Mouse (Mus musculus) liver, embryonic 13.5 days (tissue): ENCODE results near the gene Fbxo17. TPM values are rescaled to one million over a fixed set of nuclear protein-coding genes. Genes with fewer than 3 reads are reported as not detected.

Source experiments
- ATAC-seq: fragments of 200-750 bp; cut with Nextera tagmentation; 2 replicates; pipeline ENCODE4 v1.8.0; 2017; ENCODE audit warnings: low read depth, mild to moderate bottlenecking, moderate number of reproducible peaks, moderate library complexity
- DNase-seq: peaks from one replicate; pipeline ENCODE4 v3.0.0; 2022
- H3K27ac ChIP-seq: fragments of 300-500 bp; sonication (generic); 2 replicates; pipeline ENCODE4 v1.5.1; 2015; ENCODE audit warnings: moderate library complexity, mild to moderate bottlenecking, inconsistent platforms
- H3K27me3 ChIP-seq: fragments of 300-500 bp; sonication (generic); 2 replicates; pipeline ENCODE4 v1.6.1; 2015; ENCODE audit warnings: mild to moderate bottlenecking, inconsistent platforms
- H3K36me3 ChIP-seq: fragments of 300-500 bp; sonication (generic); 2 replicates; pipeline ENCODE4 v1.6.1; 2015; ENCODE audit warnings: mild to moderate bottlenecking, inconsistent platforms
- H3K4me1 ChIP-seq: fragments of 300-500 bp; sonication (generic); replicated peaks from 2 replicates; pipeline ENCODE4 v1.6.1; 2015; ENCODE audit warnings: inconsistent platforms
- H3K4me2 ChIP-seq: fragments of 300-500 bp; sonication (generic); 2 replicates; pipeline ENCODE4 v1.6.1; 2015; ENCODE audit warnings: inconsistent platforms, mild to moderate bottlenecking, moderate library complexity
- H3K4me3 ChIP-seq: fragments of 300-500 bp; sonication (generic); replicated peaks from 2 replicates; pipeline ENCODE4 v1.5.1; 2015; ENCODE audit warnings: mild to moderate bottlenecking, inconsistent platforms
- H3K9ac ChIP-seq: fragments of 300-500 bp; sonication (generic); 2 replicates; pipeline ENCODE4 v1.6.1; 2015; ENCODE audit warnings: mild to moderate bottlenecking, inconsistent platforms
- H3K9me3 ChIP-seq: fragments of 300-500 bp; sonication (generic); replicated peaks from 2 replicates; pipeline ENCODE4 v1.6.1; 2016; ENCODE audit warnings: inconsistent platforms
- WGBS: fragments of 180-500 bp; shearing (Covaris S2); methylation state at CpG from one replicate; pipeline ENCODE4 v1.1.7; 2015; ENCODE audit not compliant: insufficient replicate concordance; 5-methylcytosine and 5-hydroxymethylcytosine counted together
- polyA plus RNA-seq: library from polyadenylated mRNA; unstranded; fragments of >200 nt; fragmentation: Nextera tagmentation; extraction: Ambion mirVana; gene quantifications from 2 replicates; pipeline ENCODE4 v1.2.1, GENCODE M21; 2015

Fbxo17 gene
- polyA plus RNA-seq, 1 experiment from 2014 or later, result 1.8 TPM

DNA sequence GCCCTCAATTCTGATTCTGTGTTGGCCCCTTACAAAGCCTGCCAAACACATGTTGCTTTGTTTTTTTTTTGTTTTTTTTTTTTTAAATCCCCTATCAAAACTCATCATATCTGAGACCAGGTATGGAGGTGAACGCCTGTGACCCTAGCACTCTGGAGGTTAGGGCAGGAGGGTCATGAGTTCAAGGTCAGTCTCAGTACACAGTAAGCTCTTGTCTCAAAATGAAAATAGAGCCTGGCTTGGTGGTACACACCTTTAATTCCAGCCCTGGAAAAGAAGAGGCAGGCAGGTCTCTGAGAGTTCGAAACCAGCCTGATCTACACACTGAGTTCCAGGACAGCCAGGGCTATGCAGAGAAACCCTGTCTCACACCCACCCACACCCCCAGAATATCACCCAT is 3.0 kb downstream of the Fbxo17 start:
- WGBS, result 58% methylated on average over 2 of the region's 2 CpGs
- peaks cover 8% of the 10 kb centered on the region; the same call in 1 of the 2 replicates for H3K4me1 ChIP-seq

GRCm38 (mm10) chr7:28720753-28721537 is 4.3 kb downstream of the Fbxo17 start:
- no peak overlapping the region for H3K27ac ChIP-seq
- no peak overlapping the region for H3K4me3 ChIP-seq
- 63% methylated on average over 3 of the region's 3 CpGs for WGBS
- H3K9me3 ChIP-seq, result no peaks in the 10 kb centered on the region
- H3K9ac ChIP-seq, result no peak overlapping the region
- no peak overlapping the region for H3K4me2 ChIP-seq
- DNase-seq (no peak), ATAC-seq (no peak)
- H3K27me3 ChIP-seq, result peaks cover 10% of the 10 kb centered on the region; the same call in 1 of the 2 replicates
- H3K4me1 ChIP-seq, result peaks cover 8% of the 10 kb centered on the region; the same call in 1 of the 2 replicates
- no peaks in the 10 kb centered on the region for H3K36me3 ChIP-seq

More for the DNA sequence above, 3.0 kb downstream of the Fbxo17 start:
- no peaks in the 10 kb centered on the region for H3K36me3 ChIP-seq
- no peak for DNase-seq
- no peaks in the 10 kb centered on the region for H3K9me3 ChIP-seq
- no peak overlapping the region for H3K4me3 ChIP-seq
- ATAC-seq, result no peak
- no peak overlapping the region for H3K4me2 ChIP-seq
- H3K27ac ChIP-seq, result no peak overlapping the region
- H3K9ac ChIP-seq, result no peak overlapping the region
- peaks cover 13% of the 10 kb centered on the region; the same call in 1 of the 2 replicates for H3K27me3 ChIP-seq

- H3K27ac ChIP-seq, result no peak overlapping the region
- no peak overlapping the region for H3K4me2 ChIP-seq
- no peak overlapping the region for H3K4me3 ChIP-seq
- no peaks in the 10 kb centered on the region for H3K36me3 ChIP-seq
- DNase-seq (no peak), ATAC-seq (no peak)
- H3K9ac ChIP-seq, result no peak overlapping the region
- 80% methylated on average over 7 of the region's 7 CpGs for WGBS
- 0 out of 2 replicates have a peak, but pooled peaks cover 3% of the 10 kb centered on the region for H3K27me3 ChIP-seq
- no peaks in the 10 kb centered on the region for H3K9me3 ChIP-seq
- 0 out of 2 replicates have a peak, but pooled peaks cover 4% of the 10 kb centered on the region for H3K4me1 ChIP-seq
These were observed 5.5 kb downstream of the Fbxo17 start for GRCm38 (mm10) chr7:28722079-28722478.

GRCm38 (mm10) chr7:28724613-28725012 is 8.0 kb downstream of the Fbxo17 start:
- no peak for ATAC-seq
- Histone ChIP-seq H3K27me3 (no peaks in the 10 kb centered on the region), H3K9me3 (no peaks in the 10 kb centered on the region), H3K4me2 (no peak overlapping the region), H3K9ac (no peak overlapping the region), H3K36me3 (no peaks in the 10 kb centered on the region), H3K27ac (no peak overlapping the region), H3K4me1 (no peaks in the 10 kb centered on the region), H3K4me3 (no peak overlapping the region)
- DNase-seq, result no peak
- 73% methylated on average over 2 of the region's 2 CpGs for WGBS

DNA sequence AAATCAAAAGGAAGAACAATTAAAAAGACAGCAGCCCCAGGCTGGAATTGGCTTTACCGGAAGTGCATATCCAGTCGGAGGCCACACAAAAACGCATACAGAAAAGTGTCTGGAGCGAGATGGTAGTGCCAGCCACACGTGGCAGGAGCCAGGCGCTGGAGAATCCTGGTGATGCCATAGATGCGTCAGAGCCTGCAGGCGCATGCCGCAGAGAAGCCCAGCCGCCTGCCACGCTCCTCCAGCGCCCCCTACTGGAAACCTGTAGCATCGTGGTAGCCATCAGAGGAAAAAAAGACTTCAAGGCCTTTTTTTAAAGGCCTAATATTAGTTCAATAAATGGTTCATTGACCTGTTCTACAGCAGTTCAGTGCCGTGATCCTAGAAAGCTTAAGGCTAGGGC is 10.0 kb downstream of the Fbxo17 start:
- Histone ChIP-seq H3K4me3 (no peak overlapping the region), H3K27ac (no peak overlapping the region), H3K27me3 (peaks cover 1% of the 10 kb centered on the region), H3K9me3 (0 out of 2 replicates have a peak, but pooled peaks cover 4% of the 10 kb centered on the region), H3K4me1 (no peaks in the 10 kb centered on the region), H3K4me2 (no peak overlapping the region), H3K9ac (no peak overlapping the region), H3K36me3 (no peaks in the 10 kb centered on the region)
- ATAC-seq (no peak), DNase-seq (peak; percentile 32)
- 9% methylated on average over 14 of the region's 14 CpGs for WGBS

GRCm38 (mm10) chr7:28727649-28728340 is 11.2 kb downstream of the Fbxo17 start:
- DNase-seq (no peak), ATAC-seq (no peak)
- no peak overlapping the region for H3K27ac ChIP-seq
- 0 out of 2 replicates have a peak, but pooled peaks cover 4% of the 10 kb centered on the region for H3K9me3 ChIP-seq
- WGBS, result 56% methylated on average over 10 of the region's 10 CpGs
- no peaks in the 10 kb centered on the region for H3K36me3 ChIP-seq
- H3K4me1 ChIP-seq, result peaks cover 10% of the 10 kb centered on the region
- H3K4me2 ChIP-seq, result no peak overlapping the region
- H3K9ac ChIP-seq, result no peak overlapping the region
- peaks cover 12% of the 10 kb centered on the region for H3K27me3 ChIP-seq
- H3K4me3 ChIP-seq, result no peak overlapping the region

DNA sequence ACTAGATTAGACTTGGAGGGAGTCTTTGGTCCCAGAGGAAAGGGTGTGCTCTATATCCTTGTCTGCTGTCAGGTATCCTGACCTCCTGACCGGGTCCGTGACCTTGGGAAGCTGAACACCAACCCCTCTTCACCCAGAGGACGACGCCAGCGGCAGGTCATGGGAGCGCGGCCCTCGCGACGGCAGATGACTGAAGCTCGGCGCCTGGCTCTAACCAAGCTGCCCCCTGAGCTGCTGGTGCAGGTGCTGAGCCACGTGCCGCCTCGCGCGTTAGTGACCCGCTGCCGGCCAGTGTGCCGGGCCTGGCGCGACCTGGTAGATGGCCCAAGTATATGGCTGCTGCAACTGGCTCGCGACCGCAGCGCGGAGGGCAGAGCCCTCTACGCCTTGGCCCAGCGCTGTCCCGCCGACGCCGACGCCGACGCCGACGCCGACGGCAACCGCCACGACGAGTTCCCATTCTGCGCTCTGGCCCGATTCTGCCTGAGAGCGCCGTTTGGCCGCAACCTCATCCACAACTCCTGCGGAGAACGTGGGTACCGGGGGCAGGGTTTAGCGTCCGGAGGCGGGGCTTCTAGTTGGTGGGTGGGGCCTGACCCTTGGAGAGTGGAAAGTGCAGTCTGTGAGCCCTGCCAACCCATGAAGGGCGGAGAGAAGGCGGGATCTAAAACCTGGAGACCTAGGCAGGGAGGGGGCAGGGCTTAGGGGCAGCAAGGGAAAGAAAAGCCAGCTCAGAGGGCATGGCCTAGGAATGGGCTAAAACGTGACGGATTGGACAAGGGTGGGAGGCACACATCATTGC is 15.9 kb downstream of the Fbxo17 start:
- Histone ChIP-seq H3K4me3 (peak overlapping the region; percentile 59), H3K27ac (no peak overlapping the region), H3K9me3 (0 out of 2 replicates have a peak, but pooled peaks cover 4% of the 10 kb centered on the region), H3K9ac (peak overlapping the region; percentile 51), H3K36me3 (peaks cover under 1% of the 10 kb centered on the region; the same call in 1 of the 2 replicates), H3K4me2 (peak overlapping the region; percentile 85), H3K27me3 (peaks cover 12% of the 10 kb centered on the region), H3K4me1 (peaks cover 19% of the 10 kb centered on the region)
- ATAC-seq, result peak; percentile 91
- peak; percentile 84 for DNase-seq
- 5% methylated on average over 58 of the region's 58 CpGs for WGBS

DNA sequence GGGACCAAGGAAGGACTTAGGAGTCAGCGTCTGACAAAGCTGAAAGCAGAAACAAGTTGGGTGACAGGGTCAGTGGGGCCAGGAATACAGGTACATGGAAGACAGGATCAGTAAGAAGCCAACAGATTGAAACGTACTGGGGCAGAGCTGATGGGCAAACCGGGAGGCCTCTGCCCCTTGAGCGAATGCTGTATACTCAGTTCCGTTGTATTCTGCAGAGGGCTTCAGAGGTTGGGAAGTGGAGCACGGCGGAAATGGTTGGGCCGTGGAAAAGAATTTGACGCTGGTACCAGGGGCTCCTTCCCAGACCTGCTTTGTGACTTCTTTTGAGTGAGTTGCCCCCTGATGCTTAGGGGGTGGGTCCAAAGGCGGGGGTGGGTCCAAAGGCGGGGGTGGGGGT is 16.6 kb downstream of the Fbxo17 start:
- H3K4me3 ChIP-seq, result peak overlapping the region; percentile 59
- peak overlapping the region; percentile 51; the same call in 1 of the 2 replicates for H3K9ac ChIP-seq
- 0 out of 2 replicates have a peak, but pooled peaks cover 4% of the 10 kb centered on the region for H3K9me3 ChIP-seq
- DNase-seq, result no peak
- 18% methylated on average over 11 of the region's 11 CpGs for WGBS
- ATAC-seq, result 0 out of 2 replicates have a peak, but pooled peaks have one; percentile 1
- peak overlapping the region; percentile 85 for H3K4me2 ChIP-seq
- peaks cover 19% of the 10 kb centered on the region for H3K4me1 ChIP-seq
- no peak overlapping the region for H3K27ac ChIP-seq
- H3K27me3 ChIP-seq, result peaks cover 12% of the 10 kb centered on the region
- peaks cover 7% of the 10 kb centered on the region for H3K36me3 ChIP-seq

DNA sequence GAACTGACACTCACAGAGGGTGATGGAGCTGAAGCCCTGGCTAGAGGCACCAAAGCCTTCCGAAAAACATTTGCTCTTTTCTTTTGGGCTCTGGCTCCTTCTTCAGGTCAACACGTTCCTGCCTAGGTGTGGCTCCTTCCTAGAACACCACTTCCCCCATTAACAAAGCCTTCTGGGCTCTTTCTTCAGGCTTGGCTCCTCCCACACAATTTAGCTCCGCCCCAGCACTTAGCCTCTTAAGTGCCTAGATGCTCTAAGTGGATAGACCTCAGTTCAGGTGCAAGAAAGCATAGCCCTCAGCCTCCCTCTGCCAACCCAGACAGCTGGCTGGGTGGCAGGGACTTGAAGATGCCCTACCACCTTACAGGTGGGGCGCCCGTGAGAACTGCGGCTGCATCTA is 19.1 kb downstream of the Fbxo17 start:
- no peak overlapping the region for H3K4me3 ChIP-seq
- ATAC-seq (no peak), DNase-seq (no peak)
- WGBS, result 71% methylated on average over 6 of the region's 6 CpGs
- H3K9me3 ChIP-seq, result 0 out of 2 replicates have a peak, but pooled peaks cover 4% of the 10 kb centered on the region
- no peak overlapping the region for H3K9ac ChIP-seq
- peaks cover 29% of the 10 kb centered on the region for H3K36me3 ChIP-seq
- peaks cover 12% of the 10 kb centered on the region for H3K27me3 ChIP-seq
- peaks cover 29% of the 10 kb centered on the region for H3K4me1 ChIP-seq
- H3K27ac ChIP-seq, result no peak overlapping the region
- no peak overlapping the region for H3K4me2 ChIP-seq

DNA sequence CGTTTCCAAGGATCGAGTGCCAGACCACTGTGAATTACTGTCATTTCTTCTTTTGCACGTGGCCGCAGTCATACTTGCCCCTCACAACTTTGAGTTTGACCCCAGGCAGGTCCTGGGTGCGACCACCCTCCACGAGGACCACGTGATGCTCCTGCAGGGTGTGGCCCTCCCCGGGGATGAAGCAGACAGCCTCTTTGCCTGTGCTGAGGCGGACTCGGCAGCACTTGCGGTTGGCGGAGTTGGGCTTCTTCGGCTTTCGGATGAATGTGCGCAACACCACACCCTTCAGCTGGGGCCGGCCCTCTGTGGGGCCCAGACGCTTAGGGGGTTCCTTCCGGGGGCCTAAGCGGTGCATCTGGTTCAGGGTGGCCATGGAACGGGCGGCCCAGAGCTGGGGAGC is 23.2 kb downstream of the Fbxo17 start:
- Histone ChIP-seq H3K27me3 (no peaks in the 10 kb centered on the region), H3K9me3 (no peaks in the 10 kb centered on the region), H3K4me2 (no peak overlapping the region), H3K4me1 (peaks cover 27% of the 10 kb centered on the region), H3K27ac (no peak overlapping the region), H3K9ac (peak overlapping the region; percentile 10; the same call in 1 of the 2 replicates), H3K36me3 (peaks cover 37% of the 10 kb centered on the region), H3K4me3 (no peak overlapping the region)
- 90% methylated on average over 21 of the region's 21 CpGs for WGBS
- DNase-seq, result no peak
- no peak for ATAC-seq

- no peaks in the 10 kb centered on the region for H3K9me3 ChIP-seq
- 27% methylated on average over 9 of the region's 9 CpGs for WGBS
- H3K4me3 ChIP-seq, result peak overlapping the region; percentile 87
- peak overlapping the region; percentile 89 for H3K4me2 ChIP-seq
- no peak for ATAC-seq
- H3K36me3 ChIP-seq, result peaks cover 46% of the 10 kb centered on the region
- H3K27me3 ChIP-seq, result no peaks in the 10 kb centered on the region
- H3K4me1 ChIP-seq, result peaks cover 27% of the 10 kb centered on the region
- DNase-seq, result no peak
- peak overlapping the region; percentile 90 for H3K9ac ChIP-seq
- H3K27ac ChIP-seq, result peak overlapping the region; percentile 80
These were observed 24.3 kb downstream of the Fbxo17 start for GRCm38 (mm10) chr7:28740949-28741348.
